Mouse (Mus musculus) spleen, embryonic (tissue): Measurements from ENCODE around the gene Itprip.

Source experiments
- CTCF ChIA-PET: fragments of 350-600 bp; sonication (Branson Sonifier 250); formaldehyde crosslinking; loops from one replicate; lab custom pipeline; 2022; lab: Charles Lee

Itprip gene

DNA sequence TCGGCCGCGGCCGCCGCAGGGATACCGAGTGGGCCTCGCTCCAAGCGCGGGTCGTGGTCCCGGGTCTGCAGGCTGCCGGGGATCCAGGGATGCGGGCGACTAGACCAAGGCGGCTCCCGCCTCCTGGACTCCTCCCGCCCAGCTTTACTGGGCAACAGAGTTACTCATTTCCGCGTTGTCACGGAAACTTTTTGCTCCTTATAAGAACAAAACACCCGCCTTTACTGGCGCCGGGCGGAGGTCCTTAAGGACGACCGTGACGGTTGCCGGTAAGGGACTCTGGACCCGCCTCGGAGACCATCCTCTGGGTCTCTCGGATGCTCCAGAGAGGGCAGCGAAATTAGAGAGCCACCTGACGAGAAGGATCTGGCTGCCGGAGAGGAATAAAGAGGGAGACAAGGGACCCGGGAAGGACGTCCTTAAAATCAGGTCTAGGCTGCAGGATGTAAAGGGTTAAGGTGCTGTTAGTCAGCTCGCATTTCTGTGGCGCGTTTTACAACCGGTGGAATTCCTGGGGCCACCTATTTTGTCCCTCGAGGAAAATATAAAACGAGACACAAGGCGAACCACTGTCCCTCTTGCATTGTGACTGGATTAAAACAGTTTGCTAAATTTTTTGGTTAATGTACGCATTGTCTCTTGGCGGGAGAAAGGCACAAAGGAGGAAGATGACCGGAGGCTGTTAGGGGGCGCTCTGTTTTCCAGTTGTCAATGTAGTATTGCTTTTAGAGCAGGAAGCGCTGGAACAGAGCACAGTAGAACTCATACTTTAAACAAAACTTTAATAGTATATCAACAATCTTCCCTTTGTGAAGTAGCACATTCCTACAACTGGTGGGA lies at the start of gene Itprip, which contains the start of gene Cfap43:
Gene Itprip (minus strand): TSS at position 174 of the 840 bp plus-strand sequence.
Gene Cfap43 (minus strand): TSS at position 162 of the 840 bp plus-strand sequence.
- CTCF ChIA-PET: interaction anchor here (0.8 to 2.3 kb wide), 4 partner anchors 13 to 53 kb away, joined by 3 to 9 read pairs (median 4); no protein-coding TSS in a partner anchor

DNA sequence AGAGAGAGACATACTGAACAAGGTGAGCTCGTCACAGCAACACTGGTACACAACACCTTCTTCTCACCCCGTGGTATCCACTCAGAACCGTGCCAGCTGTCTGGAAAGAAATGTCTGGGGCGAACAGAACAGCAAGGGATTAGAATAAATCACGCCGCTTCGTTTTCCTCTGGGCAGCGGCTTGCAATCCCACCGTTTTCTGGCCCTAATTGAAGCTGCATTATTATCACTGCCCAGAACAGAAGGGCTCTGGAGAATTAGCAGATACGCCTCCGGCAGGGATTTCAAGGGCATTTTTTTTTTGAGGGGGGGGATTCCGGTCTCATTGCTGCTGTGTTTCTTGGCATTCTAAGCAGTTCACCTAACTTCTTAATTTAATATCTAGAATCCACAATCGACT lies 39.1 kb upstream of the Itprip start:
- CTCF ChIA-PET: no interaction called here

DNA sequence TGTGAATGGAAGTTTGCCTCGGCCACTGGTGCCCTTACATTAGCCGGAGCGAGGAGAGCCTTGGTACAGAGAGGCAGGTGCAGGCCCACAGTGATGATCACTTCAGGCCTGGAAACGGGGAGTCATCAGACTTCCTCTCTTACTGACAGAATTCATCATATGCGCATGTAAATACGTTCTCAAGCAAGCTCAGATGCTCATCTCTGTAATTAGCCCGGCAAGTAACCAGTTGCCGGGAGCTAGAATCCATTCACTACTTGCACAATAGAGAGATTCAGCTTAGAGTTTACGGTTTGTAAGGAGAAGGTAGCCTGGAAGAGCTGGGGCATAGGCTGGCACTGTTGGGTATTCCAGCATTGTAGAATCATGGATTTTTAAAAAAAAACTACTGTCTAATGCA lies 34.1 kb upstream of the Itprip start:
- CTCF ChIA-PET: no interaction called here

DNA sequence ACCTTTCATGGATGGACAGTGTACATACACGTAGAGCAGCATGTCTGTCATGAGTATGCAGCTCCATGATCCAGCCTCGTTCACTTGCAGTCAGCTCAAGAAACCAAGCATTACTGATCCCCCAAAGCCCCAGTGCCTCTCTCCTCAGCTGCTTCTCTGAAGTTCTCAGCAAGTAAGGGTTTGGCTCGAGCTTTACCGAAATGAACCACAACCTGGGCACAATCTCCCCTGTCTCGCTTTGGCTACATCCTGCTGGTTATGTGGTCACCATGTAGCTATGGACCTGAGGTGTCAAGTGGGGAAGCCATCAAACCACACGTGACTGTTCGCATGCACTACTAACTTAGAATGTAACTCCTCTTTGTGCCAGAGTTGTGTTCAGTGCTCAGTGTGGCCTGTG lies 31.8 kb upstream of the Itprip start:
- CTCF ChIA-PET: no interaction called here

DNA sequence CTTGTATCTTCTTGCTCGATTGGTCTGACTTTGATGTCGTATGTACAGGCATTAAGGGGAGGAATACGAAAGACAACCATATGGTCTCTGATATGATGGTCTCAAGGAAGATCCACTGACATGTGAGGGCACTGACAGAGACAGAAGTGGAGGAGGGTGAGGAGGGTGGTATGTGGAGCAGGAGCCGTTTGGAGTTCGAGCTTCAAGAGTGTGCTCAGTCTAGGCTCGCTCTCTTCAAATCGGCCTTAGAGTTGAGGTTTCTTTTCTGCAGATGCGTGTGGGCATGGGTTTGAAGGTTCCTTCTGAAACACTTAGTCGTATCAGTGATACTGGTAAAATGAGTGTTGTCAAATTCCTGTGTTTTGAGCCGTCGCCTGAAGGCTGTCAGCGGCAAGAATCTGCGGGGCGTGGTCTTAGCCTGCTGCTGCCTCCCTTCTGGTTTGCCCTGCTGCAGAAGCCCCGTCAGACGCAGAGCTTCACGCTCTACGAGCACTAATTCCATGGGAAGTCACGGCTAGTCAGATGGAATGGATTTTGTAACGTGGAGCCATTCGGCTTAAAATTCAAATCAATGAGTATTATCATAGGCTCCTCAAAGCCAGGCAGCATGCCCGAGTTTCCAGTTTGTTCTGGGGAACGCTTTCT lies 27.8 kb upstream of the Itprip start:
- CTCF ChIA-PET: interaction anchor here (0.6 kb wide), 1 partner anchor 93 kb away, joined by 3 read pairs; no protein-coding TSS in a partner anchor

DNA sequence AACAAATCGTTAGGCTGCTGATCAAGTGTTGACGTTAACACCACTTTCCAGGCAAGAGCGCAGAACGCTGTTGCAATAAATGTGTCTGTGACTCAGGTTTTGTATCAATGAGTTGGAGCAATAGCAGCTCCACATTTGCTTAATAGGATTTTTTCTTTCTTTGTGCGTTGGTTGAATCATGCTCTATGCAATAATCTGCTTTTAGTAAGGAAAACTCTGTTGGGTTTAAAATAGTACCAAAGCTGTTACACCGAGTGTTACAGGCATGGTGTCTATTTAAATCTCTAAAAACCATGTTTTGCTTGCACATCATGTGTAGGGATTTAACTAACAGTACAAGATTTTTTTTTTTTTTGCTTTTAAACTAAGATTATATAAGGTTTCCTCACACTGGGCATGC lies 20.3 kb upstream of the Itprip start:
- CTCF ChIA-PET: no interaction called here

DNA sequence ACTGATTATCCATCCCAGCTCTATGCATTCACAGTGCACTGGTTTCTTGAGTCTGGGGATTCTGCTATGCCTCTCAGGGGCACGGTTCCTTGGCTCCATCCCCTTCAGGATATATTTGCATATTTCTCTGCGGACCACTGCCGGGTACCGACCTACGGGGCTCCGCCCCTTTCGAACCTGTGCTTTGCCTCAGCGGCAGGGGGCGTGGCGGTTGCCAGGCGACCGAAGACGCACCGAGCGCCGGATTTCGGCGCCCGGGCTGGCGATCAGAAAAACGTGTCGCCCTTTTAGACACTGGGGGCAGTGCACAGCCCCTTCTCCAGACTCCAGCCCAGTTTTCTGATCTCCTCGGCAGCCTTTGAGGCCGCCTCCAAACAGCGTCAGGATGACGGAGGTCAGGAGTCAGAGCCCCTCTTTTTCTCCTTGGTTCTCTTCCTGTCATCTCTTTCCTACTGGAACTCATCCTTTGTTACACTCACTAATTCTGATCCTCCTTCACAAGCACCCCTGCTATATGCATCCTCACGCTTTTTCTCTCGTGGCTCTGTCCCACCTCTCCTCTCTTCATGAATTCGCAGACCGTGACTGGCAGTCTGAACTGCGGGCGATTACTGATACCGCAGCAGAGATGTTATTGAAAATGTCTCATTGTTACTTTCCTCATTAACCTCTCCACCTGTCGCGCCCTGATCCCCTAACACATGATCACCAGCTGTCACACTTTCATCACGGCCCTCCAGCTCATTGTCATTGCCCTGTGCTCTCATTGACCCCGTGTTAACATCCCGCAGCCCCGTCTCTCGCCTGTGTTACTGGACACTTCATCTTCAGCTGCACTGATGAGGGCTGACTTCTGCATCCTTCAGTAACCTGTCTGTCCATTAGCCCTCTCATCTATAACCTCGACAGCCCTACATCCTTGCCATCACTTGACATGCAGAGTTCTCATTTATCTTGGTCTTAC lies 18.6 kb upstream of the Itprip start, which contains the start of gene Cfap58:
Gene Cfap58 (plus strand): TSS at position 233 of the 964 bp plus-strand sequence.
- CTCF ChIA-PET: no interaction called here

DNA sequence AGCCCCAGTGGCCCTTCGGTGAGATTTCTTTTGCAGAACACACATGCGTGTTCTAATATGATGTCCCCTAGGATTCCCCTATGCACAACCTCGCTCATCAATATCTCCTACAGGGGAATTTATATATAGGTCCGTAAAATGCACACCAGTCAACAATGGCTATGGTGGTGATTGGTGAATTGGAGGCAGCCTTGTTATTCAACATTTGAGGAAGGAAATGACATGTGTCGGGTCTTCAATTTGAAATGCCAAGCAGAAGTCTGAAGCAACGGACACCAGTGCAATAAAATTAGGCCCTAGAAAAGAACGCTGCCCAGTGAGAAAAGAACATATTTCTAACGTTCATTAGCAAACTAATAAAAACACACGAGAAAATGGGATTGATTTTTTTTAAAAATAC lies 17.8 kb upstream of the Itprip start:
- CTCF ChIA-PET: no interaction called here

DNA sequence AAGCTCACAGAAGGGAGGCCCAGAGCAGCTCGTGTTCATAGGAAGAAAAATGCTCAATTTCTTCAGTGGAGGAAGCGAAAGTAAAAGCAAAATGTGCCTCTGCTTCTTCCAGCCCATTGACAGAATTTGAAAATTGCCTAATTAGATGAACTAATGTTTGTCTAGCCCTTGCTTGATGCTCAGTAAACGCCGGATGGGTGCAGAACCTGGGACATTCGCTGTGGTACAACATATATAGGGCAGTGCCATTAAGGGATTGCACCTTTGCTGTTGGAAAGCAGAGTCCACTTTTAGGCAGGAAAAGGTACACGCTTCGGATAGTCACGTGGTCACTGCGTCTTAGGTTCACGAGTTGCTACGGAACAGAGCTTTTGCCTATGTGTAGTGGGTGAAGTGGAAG lies 17.4 kb upstream of the Itprip start:
- CTCF ChIA-PET: no interaction called here

DNA sequence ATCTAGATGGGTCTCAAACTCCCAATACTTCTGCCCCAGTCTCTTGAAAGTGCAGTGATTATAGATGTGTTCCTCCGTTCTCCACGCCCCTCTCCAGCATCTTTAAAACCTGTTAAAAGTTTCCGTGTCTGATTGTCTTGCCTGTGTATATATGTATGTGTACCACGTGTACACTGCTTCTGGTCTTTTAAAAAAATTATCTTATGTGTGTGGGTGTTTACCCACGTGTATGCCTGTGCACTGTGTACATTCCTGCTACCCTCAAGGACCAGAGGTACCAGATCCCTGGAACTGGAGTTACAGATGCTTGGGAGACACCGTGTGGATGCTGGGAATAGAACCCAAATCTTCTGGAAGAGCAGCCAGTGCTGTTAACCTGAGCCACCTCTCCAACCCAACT lies 16.4 kb upstream of the Itprip start:
- CTCF ChIA-PET: no interaction called here

DNA sequence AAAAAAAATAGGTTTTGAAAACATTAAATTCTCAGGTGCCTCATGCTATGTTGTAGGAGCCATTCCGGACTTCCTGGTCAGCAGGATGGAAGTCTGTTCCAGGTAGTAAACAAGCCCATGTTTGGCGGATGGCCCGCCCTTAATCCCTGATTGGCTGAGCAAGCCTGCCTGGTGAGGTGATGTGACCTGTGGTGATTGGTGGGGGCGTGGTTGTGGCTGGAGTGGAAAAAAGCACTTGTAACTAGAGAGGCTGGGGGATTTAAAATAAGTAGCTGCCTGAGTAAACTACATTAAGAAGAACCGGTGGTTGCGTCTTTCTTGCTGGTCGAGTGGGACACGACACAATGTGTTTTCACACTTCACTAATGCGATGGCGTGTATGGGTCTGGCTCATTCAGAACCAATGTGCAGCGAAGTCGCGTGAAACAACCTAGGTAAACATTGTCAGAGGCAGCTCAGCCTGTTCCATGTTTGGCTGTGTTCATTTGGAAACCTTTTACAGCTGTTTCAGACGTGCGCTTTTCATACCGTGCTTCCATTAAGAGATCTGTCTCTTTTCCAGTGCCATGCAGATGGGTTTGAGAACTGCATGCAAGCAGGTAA lies 15.6 kb upstream of the Itprip start:
- CTCF ChIA-PET: no interaction called here

DNA sequence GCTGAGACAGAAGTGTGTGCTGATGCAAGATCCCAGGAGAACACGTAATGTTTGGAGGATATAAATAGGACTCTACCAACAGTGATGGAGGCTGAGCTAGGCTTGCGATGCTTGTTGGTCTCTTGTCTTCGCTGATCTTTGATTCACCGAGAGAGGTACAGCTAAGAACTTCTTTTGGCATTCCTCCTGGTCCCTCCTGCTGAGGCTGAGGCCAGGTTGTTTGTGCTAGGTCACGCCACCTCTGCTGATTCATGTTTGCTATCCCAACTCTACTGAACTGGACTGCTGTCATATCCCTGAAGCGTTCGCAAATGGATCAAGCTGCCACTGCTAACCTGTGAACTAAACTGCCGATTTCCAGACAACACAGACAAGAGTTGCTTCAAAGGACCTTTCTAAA lies 15.0 kb upstream of the Itprip start:
- CTCF ChIA-PET: no interaction called here

DNA sequence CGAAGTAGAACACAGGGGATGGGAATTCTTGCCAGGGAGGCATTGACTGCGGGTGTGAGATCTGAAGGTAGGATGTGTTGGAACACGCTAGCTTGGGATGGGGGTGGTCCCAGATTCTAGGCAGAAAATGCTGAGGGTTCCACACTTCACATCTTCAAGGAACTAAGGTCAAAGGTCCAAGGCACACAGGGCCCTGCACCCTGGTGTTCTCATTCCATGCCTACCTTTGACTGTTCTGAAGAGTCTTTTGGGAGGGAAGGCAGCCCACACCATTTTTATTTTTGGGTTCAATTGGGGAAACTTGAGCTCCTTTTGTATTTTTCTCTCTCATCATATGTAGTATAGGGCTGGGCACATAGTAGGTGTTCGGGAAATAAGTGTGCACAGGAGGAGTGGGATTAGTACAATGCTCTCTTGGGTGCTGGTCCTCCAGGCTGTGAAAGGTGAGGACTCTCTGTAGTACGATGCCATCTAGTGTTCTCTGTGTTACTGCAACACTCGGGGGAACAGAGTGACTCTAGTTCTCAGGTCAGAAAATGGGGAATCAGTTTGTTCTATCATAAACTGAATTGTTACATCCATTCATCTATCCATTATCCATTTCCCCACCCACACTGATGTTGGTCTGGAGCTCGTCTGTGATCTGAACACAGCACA lies 13.0 kb upstream of the Itprip start:
- CTCF ChIA-PET: interaction anchor here (0.6 to 2.9 kb wide), 7 partner anchors 12 to 260 kb away, joined by 3 to 29 read pairs (median 4); no protein-coding TSS in a partner anchor

DNA sequence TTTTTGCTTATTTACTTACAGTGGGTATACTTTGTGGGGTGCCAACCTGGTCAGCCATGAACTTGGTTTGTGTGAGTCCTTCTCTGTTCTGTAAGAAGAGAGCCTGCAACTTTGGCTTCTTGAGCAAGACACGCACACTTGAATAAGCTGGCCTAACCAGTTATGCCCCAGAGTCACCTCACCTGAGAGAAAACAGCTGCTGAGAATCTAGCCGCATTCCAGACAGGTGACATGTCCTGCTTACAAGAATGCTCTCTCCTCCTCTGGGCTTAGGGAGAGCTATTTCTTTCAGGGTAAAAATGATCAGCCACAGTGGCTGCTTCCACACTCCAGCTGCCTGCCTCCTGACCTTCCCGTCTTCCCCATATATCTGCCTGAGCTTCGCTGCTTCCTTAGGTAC lies 9.9 kb upstream of the Itprip start:
- CTCF ChIA-PET: no interaction called here

DNA sequence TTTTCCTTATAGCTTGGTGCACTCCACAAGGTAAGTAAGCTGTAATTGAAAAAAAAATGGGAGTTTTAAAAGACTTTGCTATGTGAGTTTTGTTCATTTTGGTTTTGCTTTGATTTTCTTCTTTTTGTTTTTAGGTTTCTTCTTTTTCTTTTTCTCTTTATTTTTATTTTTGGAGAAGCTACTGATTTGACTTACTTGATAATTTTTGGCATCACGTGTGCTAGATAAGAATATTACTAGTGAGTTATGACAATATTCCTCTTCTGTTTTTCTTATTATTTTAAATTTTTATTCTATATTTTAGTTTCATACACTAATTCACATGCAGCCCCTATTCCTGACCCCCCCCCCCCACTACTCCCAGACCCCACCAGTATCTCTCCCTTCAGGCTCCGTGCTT lies 7.9 kb upstream of the Itprip start:
- CTCF ChIA-PET: no interaction called here

DNA sequence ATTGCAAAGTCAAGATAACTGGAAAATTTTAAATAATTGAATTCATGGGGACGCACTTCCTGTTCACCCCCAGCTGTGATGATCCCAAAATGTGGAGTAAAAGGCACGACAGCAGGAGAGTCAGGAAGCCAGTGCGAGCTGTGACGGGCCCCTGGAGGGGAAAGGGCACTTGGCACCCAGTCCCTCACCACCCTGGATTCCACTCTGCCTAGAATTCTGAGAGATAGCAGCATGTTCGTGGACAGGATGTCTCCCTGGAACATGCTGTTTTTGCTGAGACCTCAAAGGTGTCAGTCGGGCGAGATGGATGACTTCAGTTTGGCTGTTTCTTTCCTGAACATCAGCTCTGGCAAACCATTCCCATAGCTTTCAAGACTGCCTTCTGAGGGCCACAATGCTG lies 6.7 kb upstream of the Itprip start:
- CTCF ChIA-PET: no interaction called here

DNA sequence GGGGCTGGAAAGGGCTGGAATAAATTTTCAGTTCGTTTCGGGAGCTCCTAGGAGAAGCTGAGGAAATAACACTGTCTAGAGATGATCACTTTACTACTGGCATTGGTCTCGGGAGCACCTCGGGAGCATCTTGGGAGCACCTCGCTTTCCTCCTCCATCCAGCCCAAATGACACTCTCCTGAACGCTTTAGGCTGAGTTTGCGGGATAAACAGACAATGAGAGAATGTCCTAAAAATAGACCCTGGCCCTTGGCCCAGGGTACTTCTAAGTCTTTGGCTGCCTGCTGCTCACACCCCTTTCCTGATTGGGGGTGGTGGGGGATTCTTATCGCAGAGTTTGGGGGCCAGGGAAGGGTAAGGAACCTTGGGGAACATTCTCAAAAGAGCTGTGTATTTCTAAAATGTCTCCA lies 872 bp upstream of the Itprip start:
- CTCF ChIA-PET: interaction anchor here (0.6 to 1.5 kb wide), 3 partner anchors 12 to 35 kb away, joined by 4 to 5 read pairs (median 4); no protein-coding TSS in a partner anchor

DNA sequence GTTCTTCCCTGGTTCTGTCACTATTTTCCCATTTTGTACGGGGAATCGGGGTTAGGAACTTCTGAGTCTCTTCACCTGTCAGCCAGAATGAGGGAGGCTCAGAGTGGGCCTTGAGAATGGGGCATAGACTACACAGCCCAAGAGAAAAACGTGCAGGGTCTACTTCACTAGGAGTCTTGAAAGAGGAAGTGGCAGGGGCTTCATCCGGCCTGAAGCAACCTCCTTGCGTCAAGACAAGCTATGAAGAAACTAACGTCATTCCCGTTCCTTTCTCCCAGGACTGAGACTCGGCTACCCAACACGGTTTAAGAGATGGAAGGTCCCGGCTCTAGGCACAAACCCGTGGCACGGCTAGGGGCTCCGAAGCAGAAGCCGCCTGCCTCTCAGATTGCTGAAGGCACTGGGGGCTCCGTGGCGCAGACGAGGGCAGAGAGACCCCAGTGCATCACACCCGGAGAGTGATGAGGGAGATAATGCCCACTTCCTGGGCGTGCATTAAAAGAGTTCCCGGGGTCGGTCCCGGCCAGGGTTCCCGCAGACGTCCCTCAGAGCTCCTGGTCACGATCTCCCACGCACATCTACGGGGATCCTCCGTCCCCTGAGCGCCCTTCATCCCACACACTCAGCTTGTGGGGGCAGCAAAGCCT lies 521 bp downstream of the Itprip start:
- CTCF ChIA-PET: interaction anchor here (0.8 to 2.3 kb wide), 3 partner anchors 14 to 52 kb away, joined by 3 to 9 read pairs (median 5); no protein-coding TSS in a partner anchor

DNA sequence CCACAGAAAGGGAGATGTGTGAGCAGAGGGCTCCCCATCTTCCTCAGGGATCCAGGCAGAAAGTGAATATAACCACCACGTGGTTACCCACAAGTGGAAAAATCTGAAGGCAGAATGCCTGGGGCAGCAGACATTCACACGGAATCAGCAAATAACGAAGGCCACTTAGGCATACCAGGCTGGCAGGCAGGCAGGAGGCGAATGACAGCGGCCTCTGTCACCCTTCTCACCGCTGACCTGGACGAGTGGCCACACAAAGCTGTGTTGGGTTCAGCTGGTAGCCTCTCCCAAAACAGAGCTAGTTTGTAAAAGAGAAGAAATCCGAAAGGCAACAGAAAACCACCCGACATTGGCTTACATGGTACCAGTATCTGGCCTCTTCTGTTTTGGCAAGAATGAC lies 1.1 kb downstream of the Itprip start:
- CTCF ChIA-PET: interaction anchor here (1.0 to 2.3 kb wide), 2 partner anchors 13 to 27 kb away, joined by 3 to 9 read pairs; no protein-coding TSS in a partner anchor

DNA sequence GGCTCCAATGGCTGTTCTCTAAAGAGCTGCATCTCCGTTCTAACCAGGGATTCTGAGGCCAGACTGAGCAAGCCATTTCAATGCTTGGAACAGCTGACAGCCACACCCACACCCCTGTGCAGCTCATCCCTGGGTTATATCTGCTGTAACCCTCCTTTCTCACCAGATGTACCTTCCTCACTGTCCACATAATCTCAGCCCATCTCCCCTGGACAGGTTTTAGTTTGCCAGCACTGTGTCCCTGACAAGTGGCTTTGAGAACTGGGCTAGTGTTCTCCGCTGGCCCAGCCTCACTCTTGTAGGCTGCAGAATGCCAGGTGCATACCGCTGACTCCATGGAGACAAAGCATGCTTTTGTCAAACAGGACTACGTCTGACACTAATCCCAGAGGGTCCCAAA lies 1.7 kb downstream of the Itprip start:
- CTCF ChIA-PET: interaction anchor here (0.9 to 2.3 kb wide), 3 partner anchors 12 to 27 kb away, joined by 3 to 9 read pairs (median 5); no protein-coding TSS in a partner anchor
